Mouse (Mus musculus) ovary, postnatal 14 days (tissue): ENCODE results near the gene Wap.
"Not testable (repeated sequence)": the region's sequence is repeated elsewhere in the genome, so short reads cannot be mapped to it uniquely, and the experiment has no call there.

Source experiments
- DNase-seq: peaks from one replicate; pipeline ENCODE4 v3.0.0; 2022; ENCODE audit warnings: low spot score

Gene Wap

GRCm38 (mm10) chr11:6638537-6638936 is at the start of gene Wap:
Gene Wap, minus strand, starts transcription at chr11:6638637.
- no peak for DNase-seq

DNA sequence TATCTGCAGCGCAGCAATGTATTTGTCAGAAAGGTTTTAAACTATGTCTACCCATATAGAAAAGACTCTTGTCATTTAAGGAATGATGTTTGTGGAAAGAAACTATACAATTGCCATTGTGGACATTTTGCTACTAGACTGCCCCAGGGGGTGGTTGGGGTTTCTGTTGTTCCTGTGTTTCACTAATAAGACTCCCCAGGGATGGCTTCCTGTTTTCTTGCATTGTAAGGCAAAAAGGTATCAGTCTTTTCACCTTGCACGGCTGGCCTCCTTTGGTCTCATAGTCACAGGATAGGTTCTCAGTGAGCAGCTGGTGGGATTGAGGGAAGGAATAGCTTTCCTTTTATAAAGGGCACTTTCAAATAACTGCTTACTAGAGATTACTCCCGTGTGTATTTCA is 46.3 kb upstream of the Wap start:
- DNase-seq = no peak

DNA sequence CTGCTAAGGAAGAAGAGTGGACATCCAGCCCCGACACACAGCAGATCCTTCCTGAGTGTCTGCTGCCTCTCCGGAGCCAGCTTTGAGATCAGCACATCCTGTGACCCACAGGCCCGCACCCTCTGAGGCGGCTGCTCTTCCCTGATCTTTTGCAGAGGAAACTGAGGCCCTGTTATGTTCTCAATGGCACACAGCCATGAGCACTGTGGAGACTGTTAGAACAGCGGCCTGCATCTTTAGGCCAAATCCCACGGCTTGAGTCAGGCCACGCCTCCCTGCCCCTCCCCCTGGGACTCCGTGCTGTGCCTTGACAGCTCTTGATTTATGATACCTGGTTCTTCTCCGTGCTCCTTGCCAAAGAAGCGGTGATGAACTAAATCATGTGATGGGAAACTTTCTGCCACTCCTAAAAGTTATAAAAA is 42.0 kb upstream of the Wap start:
- peak; percentile 20 for DNase-seq

- DNase-seq = no peak
Measured at GRCm38 (mm10) chr11:6679694-6680396, 41.4 kb upstream of the Wap start.

DNA sequence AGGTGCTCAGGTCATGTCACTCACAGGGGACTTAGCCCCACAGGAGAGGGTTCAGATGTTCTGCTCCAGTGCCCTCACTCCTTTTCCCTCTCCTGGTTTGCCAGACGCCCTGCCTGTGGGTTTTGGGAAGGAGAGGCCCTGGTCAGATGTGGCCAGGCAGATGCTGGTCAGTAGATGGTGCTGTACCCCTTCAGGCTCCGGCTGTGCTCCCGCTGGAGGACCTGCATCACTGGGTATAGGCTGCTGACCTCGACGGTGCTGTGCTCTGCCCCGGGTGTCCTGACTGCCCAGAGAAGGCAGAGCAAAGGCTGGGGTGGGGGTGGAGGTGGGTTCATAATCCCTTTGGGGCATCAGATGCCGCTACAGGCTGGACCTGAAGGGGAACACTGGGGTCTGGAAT is 39.1 kb upstream of the Wap start:
- DNase-seq = peak; percentile 15

GRCm38 (mm10) chr11:6676641-6677040 is 38.2 kb upstream of the Wap start:
- no peak for DNase-seq

- DNase-seq = no peak
Measured at GRCm38 (mm10) chr11:6675402-6675801, 37.0 kb upstream of the Wap start.

DNA sequence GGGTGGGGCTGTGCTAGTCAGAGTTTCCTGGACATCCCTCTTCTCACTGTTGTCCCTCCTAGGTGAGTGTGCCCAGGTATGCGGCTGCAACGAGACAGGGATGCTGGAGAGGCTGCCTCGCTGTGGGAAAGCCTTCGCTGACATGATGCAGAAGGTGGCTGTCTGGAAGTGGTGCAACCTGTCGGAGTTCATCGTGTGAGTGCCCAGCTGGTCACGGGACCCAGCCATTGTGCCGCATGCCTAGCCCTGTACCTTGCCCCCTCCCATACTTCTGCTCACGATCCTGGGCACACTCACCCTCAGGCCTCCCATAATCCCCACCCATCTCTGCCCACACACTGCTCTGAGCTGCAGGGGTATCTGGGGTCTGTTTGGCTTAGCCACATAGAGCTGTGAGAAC is 36.3 kb upstream of the Wap start:
- DNase-seq = no peak

DNA sequence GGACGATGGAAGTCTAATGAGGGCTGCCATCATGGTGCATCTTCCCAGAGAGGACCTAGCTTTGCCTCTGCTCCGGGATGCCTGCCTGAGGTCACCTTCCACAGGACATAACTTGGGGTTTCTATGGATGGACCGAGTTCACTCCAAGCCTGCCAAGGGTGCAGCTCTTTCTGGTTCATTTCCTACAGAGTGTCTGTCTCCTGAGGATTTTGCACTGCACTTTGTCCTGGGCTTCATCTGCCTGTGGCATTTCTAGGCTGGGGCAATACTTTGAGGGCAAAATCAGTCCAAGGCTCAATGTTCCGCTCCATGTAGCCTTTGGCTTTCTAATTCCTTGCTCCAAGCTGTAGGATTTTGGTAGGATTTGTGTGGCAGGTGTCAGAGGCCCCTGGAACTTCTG is 32.4 kb upstream of the Wap start:
- no peak for DNase-seq

GRCm38 (mm10) chr11:6670044-6670443 is 31.6 kb upstream of the Wap start:
- DNase-seq = no peak

GRCm38 (mm10) chr11:6669041-6669440 is 30.6 kb upstream of the Wap start:
- no peak for DNase-seq

- no peak for DNase-seq
Measured at GRCm38 (mm10) chr11:6666634-6667033, 28.2 kb upstream of the Wap start.

DNA sequence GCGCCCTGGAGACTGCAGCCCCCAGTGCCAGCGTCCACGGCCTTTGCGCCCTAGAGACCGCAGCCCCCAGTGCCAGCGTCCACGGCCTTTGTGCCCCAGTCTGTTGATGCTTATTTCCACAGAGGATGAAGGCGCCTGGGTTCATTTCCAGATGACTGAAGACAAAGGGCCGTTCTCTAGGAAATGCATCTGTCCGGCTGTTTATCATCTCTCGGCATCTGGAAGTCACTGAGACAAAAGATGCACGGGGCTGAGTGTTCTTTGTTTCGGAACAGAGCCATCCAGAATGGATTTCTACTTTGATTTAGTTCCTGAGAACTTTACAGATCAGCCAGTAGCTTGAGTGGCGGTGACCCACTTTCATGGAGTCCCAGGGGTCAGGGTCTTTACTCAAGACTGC is 22.8 kb upstream of the Wap start:
- no peak for DNase-seq

GRCm38 (mm10) chr11:6658271-6658670 is 19.8 kb upstream of the Wap start, which contains the start of gene Ramp3:
Gene Ramp3, plus strand, starts transcription at chr11:6658521.
- DNase-seq = no peak

- DNase-seq = peak; percentile 83
Measured at GRCm38 (mm10) chr11:6654903-6655302, 16.5 kb upstream of the Wap start.

DNA sequence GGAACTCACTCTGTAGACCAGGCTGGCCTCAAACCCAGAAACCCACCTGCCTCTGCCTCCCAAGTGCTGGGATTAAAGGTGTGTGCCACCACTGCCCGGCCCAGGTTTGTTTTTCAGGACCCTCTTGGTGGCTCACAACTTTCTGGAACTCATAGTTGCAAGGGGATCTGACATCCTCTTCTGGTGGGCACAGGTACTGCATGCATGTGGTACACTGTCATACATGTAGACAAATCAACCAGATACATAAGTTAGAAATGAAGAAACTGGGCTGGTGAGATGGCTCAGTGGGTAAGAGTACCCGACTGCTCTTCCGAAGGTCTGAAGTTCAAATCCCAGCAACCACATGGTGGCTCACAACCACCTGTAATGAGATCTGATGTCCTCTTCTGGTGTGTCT is 14.5 kb upstream of the Wap start:
- not testable (repeated sequence) for DNase-seq

DNA sequence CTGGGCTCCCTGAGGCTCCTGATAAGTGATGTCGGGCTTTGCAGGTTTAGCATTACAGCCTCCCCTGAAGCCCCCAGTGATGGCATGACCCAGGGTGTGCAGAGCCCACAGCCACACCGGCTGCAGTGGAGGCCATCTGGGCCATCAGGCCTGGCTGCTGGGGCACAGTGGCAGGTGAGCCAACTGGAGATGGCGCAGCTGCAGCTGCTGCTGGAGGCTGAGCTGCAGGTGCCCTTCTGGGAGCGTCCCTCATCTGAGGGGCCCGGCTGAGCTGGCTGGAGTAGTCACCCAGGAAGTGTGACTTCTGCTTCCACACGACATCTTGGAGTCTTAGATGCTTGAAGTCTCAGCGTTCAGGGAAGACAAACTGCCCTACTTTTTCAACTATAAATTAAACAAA is 12.1 kb upstream of the Wap start:
- DNase-seq = no peak

DNA sequence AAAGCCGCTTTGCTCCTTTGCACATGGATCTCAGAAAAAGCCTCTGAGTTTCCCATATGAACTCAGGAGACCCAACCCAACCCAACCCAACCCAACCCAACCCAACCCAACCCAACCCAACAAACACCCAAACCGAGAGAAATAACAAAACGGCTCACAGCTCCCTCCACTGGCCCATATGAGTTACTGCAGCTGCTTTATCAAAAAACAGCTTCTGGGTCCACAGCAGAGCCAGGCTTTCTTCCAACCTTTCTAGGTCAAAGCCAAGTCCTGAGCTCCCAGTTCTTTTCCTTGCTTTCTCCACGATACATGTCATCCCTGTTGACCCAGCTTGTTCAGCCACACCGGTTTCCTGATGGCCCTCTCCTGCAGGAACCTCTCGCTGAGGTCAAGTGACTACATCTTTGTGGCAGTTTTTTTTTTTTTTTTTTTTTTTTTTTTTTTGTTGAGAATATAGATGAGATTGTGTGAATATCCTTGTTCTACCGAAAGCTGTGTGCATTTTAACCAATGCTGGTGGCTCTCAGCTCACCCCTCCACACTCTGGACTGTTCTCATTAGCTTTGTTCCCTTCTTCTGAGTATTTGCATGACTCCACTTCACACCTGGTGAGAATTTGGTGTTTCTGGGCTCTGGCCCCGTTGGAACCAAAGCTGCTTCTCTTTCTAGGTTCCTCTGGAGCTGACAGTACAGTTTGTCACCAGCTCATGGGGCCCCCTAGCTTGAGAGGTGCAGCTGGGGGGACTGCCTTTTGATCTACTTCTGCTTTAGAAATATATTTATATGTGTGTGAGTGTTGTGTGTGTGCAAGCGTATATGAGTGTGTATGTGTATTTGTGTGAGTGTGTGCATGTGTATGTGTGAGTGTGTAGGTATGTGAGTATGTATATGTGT is 9.6 kb upstream of the Wap start:
- no peak for DNase-seq

GRCm38 (mm10) chr11:6644566-6644965 is 6.1 kb upstream of the Wap start:
- DNase-seq = no peak

DNA sequence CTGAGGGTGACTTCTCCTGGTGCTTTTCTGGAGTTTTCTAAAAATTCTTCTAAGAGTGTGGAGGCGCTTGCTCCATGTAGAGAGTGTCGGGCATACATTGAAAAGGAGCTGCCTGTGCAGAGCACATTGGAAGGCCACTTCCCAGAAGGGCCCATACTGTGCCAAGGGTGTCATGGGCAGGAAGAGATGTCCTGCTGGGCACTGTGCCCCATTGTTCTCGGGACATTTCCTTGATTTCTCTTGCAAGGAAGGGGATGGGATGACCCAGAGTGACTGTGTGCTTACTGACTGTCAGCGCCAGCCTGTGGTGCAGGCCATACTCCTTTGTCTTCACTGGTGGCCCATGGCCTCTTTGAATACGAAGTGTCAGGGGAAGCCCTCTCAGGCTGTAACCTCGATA is 635 bp upstream of the Wap start:
- DNase-seq = no peak

- DNase-seq = no peak
Measured at GRCm38 (mm10) chr11:6636150-6636549, 2.3 kb downstream of the Wap start.

DNA sequence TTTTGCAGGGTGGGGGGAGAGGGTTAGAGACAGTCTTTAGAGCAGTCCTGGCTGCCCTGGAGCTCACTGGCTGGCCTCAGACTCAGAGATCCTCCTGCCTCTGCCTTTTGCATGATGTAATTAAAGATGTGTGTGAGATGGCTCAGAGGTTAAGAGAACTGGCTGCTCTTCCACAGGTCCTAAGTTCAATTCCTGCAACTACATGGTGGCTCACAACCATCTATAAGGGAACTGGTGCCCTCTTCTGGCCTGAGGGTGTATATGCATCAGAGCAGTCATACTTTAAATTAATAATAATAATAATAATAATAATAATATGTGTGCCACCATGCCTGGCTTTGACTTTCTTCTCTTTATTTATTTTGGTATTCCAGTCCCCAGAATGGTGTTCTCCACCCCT is 8.8 kb downstream of the Wap start:
- DNase-seq = no peak

DNA sequence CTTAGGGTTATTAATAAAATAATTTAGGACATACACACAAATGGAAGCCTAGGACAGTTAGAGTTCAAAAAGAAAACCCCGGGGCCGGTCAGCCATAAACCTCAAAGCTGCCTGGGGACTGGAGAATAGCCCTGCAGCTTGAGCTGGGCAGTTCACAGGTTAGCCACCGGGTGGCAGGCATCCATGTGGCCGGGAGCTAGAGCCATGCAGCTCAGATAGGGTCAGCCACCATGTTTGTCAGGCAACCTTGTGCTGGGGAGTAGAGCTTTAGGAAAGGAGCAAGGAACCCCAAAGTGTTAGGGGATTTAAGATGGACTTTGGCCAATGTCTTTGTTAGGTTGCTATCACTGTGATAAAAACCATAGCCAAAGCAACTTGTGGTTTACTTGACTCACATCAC is 9.9 kb downstream of the Wap start:
- DNase-seq = no peak
